Mouse (Mus musculus) C2C12 (cell line): ENCODE measurements at regions not wholly inside any gene's neighbourhood (a gene's known extent, or its start where the extent isn't known, plus 50 kb on each side); places are given as distances from the start of the nearest gene placed in this dataset.

Experiments used
- H3K27me3 ChIP-seq: one replicate; pipeline ENCODE4 v1.6.1; 2011; ENCODE audit not compliant: control insufficient read depth, insufficient read depth, insufficient read length
- H3K36me3 ChIP-seq: one replicate; pipeline ENCODE4 v1.6.1; 2011; ENCODE audit not compliant: control insufficient read depth, insufficient read depth
- H3K4me3 ChIP-seq: one replicate; pipeline ENCODE4 v1.5.1; 2011; ENCODE audit warnings: mild to moderate bottlenecking, control low read depth; ENCODE audit not compliant: poor library complexity, insufficient read depth, severe bottlenecking
- H3K79me2 ChIP-seq: one replicate; pipeline ENCODE4 v1.6.1; 2011; ENCODE audit not compliant: control insufficient read depth, insufficient read depth
- H3K79me3 ChIP-seq: one replicate; pipeline ENCODE4 v1.6.1; 2011; ENCODE audit warnings: low read depth, control low read depth
- H3ac ChIP-seq: one replicate; pipeline ENCODE3; 2011; ENCODE audit warnings: low read depth; ENCODE audit not compliant: control insufficient read depth, insufficient read length
- CEBPB ChIP-seq: IDR thresholded peaks from one replicate; pipeline ENCODE4 v1.6.1; 2011; ENCODE audit warnings: low read depth, mild to moderate bottlenecking, control low read depth, moderate library complexity
- CTCF ChIP-seq: IDR thresholded peaks from one replicate; pipeline ENCODE4 v1.5.1; 2011; ENCODE audit not compliant: control insufficient read depth, insufficient read depth, insufficient read length
- FOSL1 ChIP-seq: IDR thresholded peaks from one replicate; pipeline ENCODE4 v1.8.0; 2011; ENCODE audit warnings: mild to moderate bottlenecking, low read length; ENCODE audit not compliant: poor library complexity, insufficient read depth, severe bottlenecking
- MAX ChIP-seq: IDR thresholded peaks from one replicate; pipeline ENCODE4 v1.6.1; 2011; ENCODE audit warnings: mild to moderate bottlenecking, control low read depth
- MYOD1 ChIP-seq: IDR thresholded peaks from one replicate; pipeline ENCODE4 v1.6.1; 2011; ENCODE audit warnings: low read depth; ENCODE audit not compliant: control insufficient read depth, insufficient read length
- MYOG ChIP-seq: IDR thresholded peaks from one replicate; pipeline ENCODE4 v1.6.1; 2011; ENCODE audit not compliant: control insufficient read depth, insufficient read length; ENCODE audit errors: extremely low read depth
- USF1 ChIP-seq: IDR thresholded peaks from one replicate; pipeline ENCODE4 v1.6.1; 2011; ENCODE audit warnings: low read depth, mild to moderate bottlenecking, control low read depth, moderate library complexity

- no peaks in the 10 kb centered on the region for H3K27me3 ChIP-seq
- H3K79me2 ChIP-seq, result no peaks in the 10 kb centered on the region
- no peak overlapping the region for H3ac ChIP-seq
- H3K79me3 ChIP-seq, result no peaks in the 10 kb centered on the region
- no peaks in the 10 kb centered on the region for H3K36me3 ChIP-seq
- no peak for TF ChIP-seq CTCF
- no peak for TF ChIP-seq FOSL1
- no peak for TF ChIP-seq MYOD1
- TF ChIP-seq MAX, result no peak
- TF ChIP-seq CEBPB, result no peak
- TF ChIP-seq MYOG, result no peak
- no peak overlapping the region for H3K4me3 ChIP-seq
Observed at GRCm38 (mm10) chr12:7746708-7747107, 230.7 kb upstream of the Apob start.

- Histone ChIP-seq H3K36me3 (no peaks in the 10 kb centered on the region), H3K4me3 (no peak overlapping the region), H3K79me3 (no peaks in the 10 kb centered on the region), H3K79me2 (no peaks in the 10 kb centered on the region), H3K27me3 (no peaks in the 10 kb centered on the region), H3ac (no peak overlapping the region)
- TF ChIP-seq MYOG, result no peak
- TF ChIP-seq MAX, result no peak
Observed at GRCm38 (mm10) chr12:7749319-7750238, 227.9 kb upstream of the Apob start.

GRCm38 (mm10) chr12:7754861-7755260 is 222.6 kb upstream of the Apob start:
- no peak for TF ChIP-seq MYOG
- no peak for TF ChIP-seq CTCF
- no peak for TF ChIP-seq CEBPB
- no peak for TF ChIP-seq MAX
- no peak for TF ChIP-seq FOSL1
- no peak for TF ChIP-seq MYOD1
- no peak for TF ChIP-seq USF1
- no peaks in the 10 kb centered on the region for H3K79me2 ChIP-seq
- H3K36me3 ChIP-seq, result no peaks in the 10 kb centered on the region
- H3ac ChIP-seq, result no peak overlapping the region
- no peaks in the 10 kb centered on the region for H3K27me3 ChIP-seq
- H3K79me3 ChIP-seq, result no peaks in the 10 kb centered on the region
- H3K4me3 ChIP-seq, result no peak overlapping the region

- Histone ChIP-seq H3K4me3 (no peak overlapping the region), H3K79me3 (no peaks in the 10 kb centered on the region), H3K79me2 (no peaks in the 10 kb centered on the region), H3K27me3 (no peaks in the 10 kb centered on the region), H3K36me3 (no peaks in the 10 kb centered on the region), H3ac (no peak overlapping the region)
- TF ChIP-seq CEBPB (no peak), MAX (no peak), FOSL1 (no peak), MYOD1 (no peak), CTCF (no peak), MYOG (no peak), USF1 (no peak)
Observed at GRCm38 (mm10) chr12:7764795-7765697, 212.4 kb upstream of the Apob start.

- Histone ChIP-seq H3K27me3 (no peaks in the 10 kb centered on the region), H3K79me2 (no peaks in the 10 kb centered on the region), H3ac (no peak overlapping the region), H3K4me3 (no peak overlapping the region), H3K79me3 (no peaks in the 10 kb centered on the region), H3K36me3 (no peaks in the 10 kb centered on the region)
- no peak for TF ChIP-seq CEBPB
- no peak for TF ChIP-seq FOSL1
- no peak for TF ChIP-seq MYOG
- no peak for TF ChIP-seq CTCF
- no peak for TF ChIP-seq USF1
- TF ChIP-seq MAX, result no peak
- no peak for TF ChIP-seq MYOD1
Observed at GRCm38 (mm10) chr12:7774127-7774526, 203.3 kb upstream of the Apob start.

GRCm38 (mm10) chr12:7776335-7776734 is 201.1 kb upstream of the Apob start:
- no peak overlapping the region for H3K4me3 ChIP-seq
- H3K27me3 ChIP-seq, result no peaks in the 10 kb centered on the region
- no peaks in the 10 kb centered on the region for H3K36me3 ChIP-seq
- H3ac ChIP-seq, result no peak overlapping the region
- TF ChIP-seq MYOD1 (peak; percentile 96), MAX (no peak), MYOG (no peak)
- no peaks in the 10 kb centered on the region for H3K79me2 ChIP-seq
- H3K79me3 ChIP-seq, result no peaks in the 10 kb centered on the region
